In genomic region chr4:140173084-140173483, GRCm38 (mm10) we compare ENCODE assay signal across 10 mouse cellular contexts.
"Had no signal": no experiment of that assay in that cellular context is flagged by ENCODE, and none has a peak within 500 bp of the region (broad histone marks: within the 10 kb centered on the region; RNA-seq: fewer than 3 reads in every experiment).

No protein-coding gene starts in this region.

- ATAC-seq: liver, embryonic 12.5 days; midbrain, embryonic 15.5 days had no signal

- H3K27me3 ChIP-seq: midbrain, embryonic 15.5 days had no signal

- H3K4me2 ChIP-seq: limb, embryonic 15.5 days; lung, embryonic 14.5 days; midbrain, embryonic 15.5 days had no signal

- H3K36me3 ChIP-seq: limb, embryonic 15.5 days; liver, embryonic 12.5 days; midbrain, embryonic 15.5 days had no signal

- H3K27ac ChIP-seq: limb, embryonic 15.5 days; liver, embryonic 12.5 days; midbrain, embryonic 15.5 days had no signal

- H3K9ac ChIP-seq: limb, embryonic 15.5 days; liver, embryonic 12.5 days; lung, embryonic 14.5 days; midbrain, embryonic 15.5 days had no signal

- DNase-seq: kidney, postnatal 25 days; layer of hippocampus, adult 9-11 months; layer of hippocampus, postnatal 36 days; lung, embryonic 14.5 days; lung, postnatal 4 days; thymus, adult 18-20 months; thymus, postnatal 14 days had no signal

- H3K4me1 ChIP-seq: limb, embryonic 15.5 days had no signal

- H3K4me3 ChIP-seq: limb, embryonic 15.5 days; liver, embryonic 12.5 days; midbrain, embryonic 15.5 days had no signal

- H3K9me3 ChIP-seq: limb, embryonic 15.5 days; liver, embryonic 12.5 days; midbrain, embryonic 15.5 days had no signal
